Mouse (Mus musculus) G1E (cell line): Measurements from ENCODE around the gene Gm4858.

Experiments
- CTCF ChIP-seq: IDR thresholded peaks from 2 replicates; pipeline ENCODE4 v1.5.1; 2012; ENCODE audit warnings: low read depth, low read length, inconsistent platforms, mixed read lengths
- GATA1 ChIP-seq: IDR thresholded peaks from 2 replicates; pipeline ENCODE4 v1.6.1; 2012; ENCODE audit warnings: borderline replicate concordance, low read length, inconsistent platforms, mixed read lengths
- GATA2 ChIP-seq: IDR thresholded peaks from 2 replicates; pipeline ENCODE4 v1.6.1; 2012; ENCODE audit warnings: low read depth, low read length, inconsistent platforms, borderline replicate concordance
- POLR2AphosphoS5 ChIP-seq: IDR thresholded peaks from 2 replicates; pipeline ENCODE4 v1.6.1; 2012; ENCODE audit warnings: low read depth, low read length, inconsistent platforms; ENCODE audit not compliant: insufficient replicate concordance
- TAL1 ChIP-seq: conservative IDR thresholded peaks from 2 replicates; pipeline ENCODE4 v1.6.1; 2012; ENCODE audit warnings: low read depth, low read length, inconsistent platforms, mixed read lengths

DNA sequence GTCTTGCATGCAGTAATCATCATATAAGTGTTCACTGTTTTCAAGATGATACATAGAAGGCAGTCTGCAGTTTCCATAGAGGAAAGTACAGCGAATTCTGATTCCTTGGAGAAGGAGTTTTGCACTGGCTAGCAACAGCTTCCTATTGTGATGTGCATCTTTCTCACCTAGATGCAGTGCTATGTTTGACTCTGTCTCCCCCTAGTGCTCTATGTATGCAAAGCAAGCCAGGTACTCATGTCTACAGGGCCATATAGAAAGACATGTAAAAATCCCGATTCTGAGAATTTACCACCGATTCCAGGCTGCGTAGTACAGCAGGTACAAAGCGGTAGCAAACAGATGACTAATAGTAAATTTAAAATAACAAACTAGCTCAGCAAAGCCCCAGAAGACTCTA, 37.2 kb upstream of the Gm4858 start:
- no peak for TF ChIP-seq CTCF
- no peak for TF ChIP-seq TAL1
- no peak for TF ChIP-seq GATA2
- no peak for TF ChIP-seq GATA1
- TF ChIP-seq POLR2AphosphoS5: no peak
